Mouse (Mus musculus) embryonic fibroblast, embryonic 13.5 days (primary cell): Measurements from ENCODE around the gene Sh3bp5. TPM values are rescaled to one million over a fixed set of nuclear protein-coding genes. Genes with fewer than 3 reads are reported as not detected.

Experiments
- H3K27ac ChIP-seq: 2 replicates; pipeline ENCODE4 v1.5.1; 2012; ENCODE audit warnings: low read length, control low read depth, inconsistent platforms; ENCODE audit not compliant: insufficient read depth
- H3K4me1 ChIP-seq: 2 replicates; pipeline ENCODE4 v1.6.1; 2011; ENCODE audit warnings: low read length; ENCODE audit not compliant: control insufficient read depth, insufficient read depth
- H3K4me3 ChIP-seq: 2 replicates; pipeline ENCODE4 v1.5.1; 2011; ENCODE audit warnings: mild to moderate bottlenecking, control low read depth, low read length; ENCODE audit not compliant: insufficient read depth
- CTCF ChIP-seq: IDR thresholded peaks from 2 replicates; pipeline ENCODE4 v1.5.1; 2011; ENCODE audit warnings: mild to moderate bottlenecking, control low read depth, low read length, moderate library complexity, borderline replicate concordance; ENCODE audit not compliant: insufficient read depth
- POLR2A ChIP-seq: IDR thresholded peaks from 2 replicates; pipeline ENCODE4 v1.6.1; 2011; ENCODE audit warnings: low read depth, mild to moderate bottlenecking, control low read depth, low read length, moderate library complexity
- polyA plus RNA-seq: library from polyadenylated mRNA; stranded (reverse); fragments of >200 nt; gene quantifications from 2 replicates; pipeline ENCODE4 v1.2.4, GENCODE M21; 2011; ENCODE audit warnings: low read depth; ENCODE audit not compliant: missing spikeins, insufficient read length

Sh3bp5 gene
- polyA plus RNA-seq, 1 experiment: 25.0 TPM

GRCm38 (mm10) chr14:31367951-31368350 lies 67.9 kb downstream of the Sh3bp5 start:
- Histone ChIP-seq H3K4me3 (no peak overlapping the region), H3K4me1 (no peaks in the 10 kb centered on the region)

DNA sequence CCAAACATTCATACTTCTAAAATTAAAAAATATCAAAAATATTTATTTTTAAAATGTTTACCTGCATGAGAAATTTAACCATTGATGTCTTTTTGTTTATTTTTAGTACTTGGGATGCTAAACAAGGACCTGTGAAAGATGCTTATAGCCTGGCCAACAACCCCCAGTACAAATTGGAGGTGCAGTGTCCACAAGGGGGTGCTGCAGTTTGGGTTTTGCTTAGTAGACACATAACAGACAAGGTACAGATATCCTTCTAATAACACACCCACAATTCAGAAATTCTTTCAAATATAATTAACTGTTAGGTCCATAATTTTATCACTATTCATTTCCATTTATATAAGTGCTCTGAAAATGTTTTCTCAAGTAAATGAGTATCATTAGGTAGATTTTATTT lies 70.5 kb downstream of the Sh3bp5 start:
- Histone ChIP-seq H3K4me3 (no peak overlapping the region), H3K27ac (no peak overlapping the region), H3K4me1 (no peaks in the 10 kb centered on the region)
- TF ChIP-seq POLR2A: no peak
- peak; percentile 18; the same call in 1 of the 2 replicates for TF ChIP-seq CTCF

More at GRCm38 (mm10) chr14:31367951-31368350, 67.9 kb downstream of the Sh3bp5 start:
- no peak for TF ChIP-seq CTCF
- no peak overlapping the region for H3K27ac ChIP-seq

DNA sequence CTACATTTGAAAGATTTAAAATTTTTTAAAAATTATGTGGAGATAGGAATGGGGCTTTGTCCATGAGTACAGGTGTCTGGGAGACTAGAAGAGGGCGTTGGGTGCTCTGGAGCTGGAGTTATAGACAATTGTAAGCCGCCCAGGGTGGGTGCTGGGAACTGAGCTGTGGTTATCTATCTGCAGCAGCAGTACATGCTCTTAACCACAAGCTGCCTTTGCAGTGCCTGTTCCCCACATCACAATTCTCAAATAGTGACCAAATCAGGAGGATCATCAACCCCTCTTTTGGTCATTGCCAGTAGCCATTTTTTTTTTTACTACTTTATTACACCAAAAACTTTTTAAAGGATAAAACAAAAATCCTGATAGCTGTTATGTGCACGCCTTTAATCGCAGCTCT lies 71.3 kb downstream of the Sh3bp5 start:
- Histone ChIP-seq H3K4me3 (no peak overlapping the region), H3K27ac (no peak overlapping the region), H3K4me1 (no peaks in the 10 kb centered on the region)
- TF ChIP-seq POLR2A: no peak
- no peak for TF ChIP-seq CTCF

DNA sequence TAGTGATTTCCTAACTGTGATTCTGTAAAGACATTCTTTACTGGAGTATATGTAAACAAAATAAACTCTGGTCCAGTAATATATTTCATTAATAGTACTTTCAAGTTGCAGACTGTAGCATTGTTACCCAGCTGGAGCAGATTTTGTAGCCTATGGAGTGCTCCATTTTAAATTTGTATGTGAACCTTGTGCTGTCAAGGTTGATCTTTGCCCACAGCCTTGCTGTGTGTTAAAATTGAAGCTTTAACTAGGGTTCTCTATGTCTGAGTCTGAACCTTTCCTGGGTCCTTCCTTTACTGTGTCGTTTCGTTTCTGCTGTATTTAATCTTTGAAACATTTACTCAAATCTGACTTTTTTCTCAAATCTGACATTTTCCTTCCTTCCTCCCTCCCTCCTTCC lies 73.6 kb downstream of the Sh3bp5 start:
- TF ChIP-seq CTCF (no peak), POLR2A (no peak)
- no peak overlapping the region for H3K4me3 ChIP-seq
- H3K27ac ChIP-seq: no peak overlapping the region
- H3K4me1 ChIP-seq: no peaks in the 10 kb centered on the region

DNA sequence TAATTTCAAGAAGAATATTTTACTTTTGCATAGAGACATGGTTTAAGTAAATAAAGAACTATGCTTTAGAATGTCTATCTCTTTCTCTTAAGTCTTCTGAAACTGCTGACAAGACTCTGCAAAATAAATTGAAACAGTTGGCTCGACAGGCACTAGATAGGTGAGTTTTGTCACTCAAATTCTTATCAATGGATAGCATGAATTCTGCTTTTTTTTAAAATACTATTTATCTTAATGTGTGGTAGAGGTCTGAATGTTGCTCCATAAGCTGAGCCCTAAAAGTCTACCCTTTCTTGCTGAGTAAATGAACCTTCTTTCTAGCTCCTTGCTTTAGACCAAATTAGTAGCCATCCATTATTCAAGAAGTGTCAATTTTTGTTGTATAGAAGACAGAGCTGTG lies 90.5 kb downstream of the Sh3bp5 start:
- TF ChIP-seq CTCF (no peak), POLR2A (no peak)
- Histone ChIP-seq H3K27ac (no peak overlapping the region), H3K4me1 (no peaks in the 10 kb centered on the region), H3K4me3 (no peak overlapping the region)

- no peak overlapping the region for H3K27ac ChIP-seq
- TF ChIP-seq CTCF (no peak), POLR2A (no peak)
- no peaks in the 10 kb centered on the region for H3K4me1 ChIP-seq
- no peak overlapping the region for H3K4me3 ChIP-seq
Observed at GRCm38 (mm10) chr14:31343241-31343640, 92.6 kb downstream of the Sh3bp5 start.

GRCm38 (mm10) chr14:31337947-31338346 lies 97.9 kb downstream of the Sh3bp5 start:
- Histone ChIP-seq H3K4me3 (peak overlapping the region; percentile 71), H3K27ac (no peak overlapping the region), H3K4me1 (no peaks in the 10 kb centered on the region)
- no peak for TF ChIP-seq POLR2A

GRCm38 (mm10) chr14:31337406-31337805 lies 98.5 kb downstream of the Sh3bp5 start:
- H3K4me3 ChIP-seq: peak overlapping the region; percentile 71
- no peak overlapping the region for H3K27ac ChIP-seq
- H3K4me1 ChIP-seq: no peaks in the 10 kb centered on the region
- TF ChIP-seq CTCF: no peak
- TF ChIP-seq POLR2A: no peak

GRCm38 (mm10) chr14:31336369-31337155 lies 99.3 kb downstream of the Sh3bp5 start, which contains the start of gene Capn7:
Gene Capn7 (plus strand): TSS chr14:31336638.
- no peak for TF ChIP-seq CTCF
- TF ChIP-seq POLR2A: peak; percentile 86
- Histone ChIP-seq H3K4me3 (peak within 1 kb of the TSS; percentile 71), H3K27ac (peak within 1 kb of the TSS; percentile 57), H3K4me1 (no peaks in the 10 kb centered on the region)

GRCm38 (mm10) chr14:31335765-31336164 lies 100.1 kb downstream of the Sh3bp5 start:
- H3K4me3 ChIP-seq: peak overlapping the region; percentile 19; the same call in 1 of the 2 replicates
- H3K27ac ChIP-seq: no peak overlapping the region
- TF ChIP-seq POLR2A (no peak), CTCF (no peak)
- H3K4me1 ChIP-seq: no peaks in the 10 kb centered on the region

- TF ChIP-seq POLR2A (no peak), CTCF (no peak)
- no peak overlapping the region for H3K27ac ChIP-seq
- H3K4me3 ChIP-seq: no peak overlapping the region
- no peaks in the 10 kb centered on the region for H3K4me1 ChIP-seq
Observed at GRCm38 (mm10) chr14:31330957-31331356, 104.9 kb downstream of the Sh3bp5 start.
